ENCODE assay signal across 9 mouse cellular contexts in the genomic region with DNA sequence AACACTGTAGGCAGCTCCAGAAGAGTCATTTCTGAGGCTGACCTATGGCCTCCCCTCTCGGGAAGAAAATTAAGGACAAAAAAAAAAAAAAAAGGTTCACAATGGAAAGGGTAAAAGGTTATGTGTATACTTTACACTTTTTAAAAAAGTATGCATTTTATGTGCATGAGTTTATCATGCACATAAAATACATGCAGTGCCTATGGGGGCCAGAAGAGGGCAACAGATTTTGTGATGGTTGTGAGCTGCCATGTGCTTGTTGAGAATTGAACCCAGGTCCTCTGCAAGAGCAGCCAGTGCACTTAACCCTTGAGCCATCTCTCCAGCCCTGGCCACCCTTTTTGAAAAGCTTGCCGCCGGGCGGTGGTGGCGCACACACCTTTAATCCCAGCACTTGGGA. TPM values are rescaled to one million over a fixed set of nuclear protein-coding genes. Genes with fewer than 3 reads are reported as not detected.
DNase-seq lines count a peak whose midpoint lies in the region; ATAC-seq lines count a peak whose summit lies in the region.
"Had no signal": no experiment of that assay in that cellular context is flagged by ENCODE, and none has a peak within 500 bp of the region (broad histone marks: within the 10 kb centered on the region; RNA-seq: fewer than 3 reads in every experiment).

No protein-coding gene starts in this region.

- H3K4me3 ChIP-seq in heart, embryonic 14.5 days (ENCODE audit: control insufficient read depth in 1 of 2, insufficient read depth in 1 of 2, low read depth in 1 of 2, low read length in 2 of 2), result no peak overlapping the region

- H3K4me1 ChIP-seq in heart, embryonic 14.5 days (ENCODE audit: control insufficient read depth in 2 of 2, insufficient read depth in 2 of 2, low read length in 2 of 2), result peaks cover 0 to 7% of the 10 kb centered on the region in 2 experiments; a peak in 2 of 4 replicates

- H3K36me3 ChIP-seq in heart, embryonic 14.5 days (ENCODE audit: control insufficient read depth, insufficient read depth, low read length), result no peaks in the 10 kb centered on the region

- no peaks in the 10 kb centered on the region for H3K9me3 ChIP-seq in heart, embryonic 14.5 days (ENCODE audit: control insufficient read depth, low read length)

- H3K9ac ChIP-seq in heart, embryonic 14.5 days (ENCODE audit: low read length), result 0 out of 2 replicates have a peak overlapping the region, but pooled peaks have one; percentile 63

- peaks cover 57% of the 10 kb centered on the region for H3K27me3 ChIP-seq in heart, embryonic 14.5 days (ENCODE audit: control insufficient read depth, insufficient read depth, low read length)

- H3K27ac ChIP-seq in heart, embryonic 14.5 days (replicated peaks in 1 of 2; ENCODE audit: control insufficient read depth in 1 of 2, insufficient read depth in 1 of 2, low read depth in 2 of 2, low read length in 2 of 2), result no peak overlapping the region

- WGBS in heart, embryonic 14.5 days, result 57% methylated on average over 5 of the region's 5 CpGs

- peak overlapping the region; percentile 83 for H3K4me2 ChIP-seq in heart, embryonic 14.5 days (ENCODE audit: low read length)

- no peak for ATAC-seq in heart, embryonic 14.5 days (ENCODE audit: insufficient number of reproducible peaks, insufficient read depth, low FRiP score, low read depth)

- DNase-seq in heart, adult 9 months (ENCODE audit: low spot score in 2 of 2), result no peak
- DNase-seq in 416B (ENCODE audit: low read depth) (peak; percentile 50), ZHBTc4 (ENCODE audit: low read depth, low spot score) (peak; percentile 76)
- peak; percentile 45 for DNase-seq in lung, postnatal 36 days
- no peak for DNase-seq in right cerebral cortex, postnatal 4 days
- DNase-seq in spleen, adult 18-20 months, result no peak
- no peak for DNase-seq in layer of hippocampus, postnatal 14 days (ENCODE audit: low spot score in 2 of 2)
- DNase-seq: heart, adult 18-20 months had no signal

RNA-seq across cellular contexts. Expression of a gene that starts 3.6 kb away (rescaled TPM):
- not detected in 2 replicates for polyA plus RNA-seq in heart, embryonic 14.5 days (2014; fragmentation: Nextera tagmentation; extraction: Ambion mirVana)
- 1 to 10 TPM in 1 of 2 experiments, under 1 TPM in 1; 0.60 to 1.4 TPM for total RNA-seq in layer of hippocampus, postnatal 14 days (2021)
- total RNA-seq: heart, adult 18-20 months had no signal

RNA-seq across cellular contexts. Expression of a gene that starts 11.3 kb away (rescaled TPM):
- not detected in 2 replicates for polyA plus RNA-seq in heart, embryonic 14.5 days (2014; fragmentation: Nextera tagmentation; extraction: Ambion mirVana)
- total RNA-seq in layer of hippocampus, postnatal 14 days (2021), result not detected
- total RNA-seq: heart, adult 18-20 months had no signal

RNA-seq across cellular contexts. Expression of a gene that starts 39.4 kb away (rescaled TPM):
- 29.5 and 33.4 TPM in 2 replicates for polyA plus RNA-seq in heart, embryonic 14.5 days (2014; fragmentation: Nextera tagmentation; extraction: Ambion mirVana)
- total RNA-seq in layer of hippocampus, postnatal 14 days (2021), result 10 to 100 TPM; 27.2 to 30.7 TPM

RNA-seq across cellular contexts. Expression of a gene that starts 40.5 kb away (rescaled TPM):
- 21.9 and 23.3 TPM in 2 replicates for polyA plus RNA-seq in heart, embryonic 14.5 days (2014; fragmentation: Nextera tagmentation; extraction: Ambion mirVana)
- total RNA-seq in layer of hippocampus, postnatal 14 days (2021), result 10 to 100 TPM; 49.0 to 56.9 TPM

RNA-seq across cellular contexts. Expression of a gene that starts 54.6 kb away (rescaled TPM):
- 7.8 and 9.5 TPM in 2 replicates for polyA plus RNA-seq in heart, embryonic 14.5 days (2014; fragmentation: Nextera tagmentation; extraction: Ambion mirVana)
- total RNA-seq in layer of hippocampus, postnatal 14 days (2021), result 10 to 100 TPM; 88.9 to 89.8 TPM

Comparison
In these comparisons a context has a peak if more than half of its experiments do, and no peak if none do; other contexts are left out.
1. DNase-seq: peak in 416B (single experiment), ZHBTc4 (single experiment) and lung, postnatal 36 days (single experiment); none in heart, adult 9 months (0 of 2), right cerebral cortex, postnatal 4 days (single experiment), spleen, adult 18-20 months (0 of 2) and layer of hippocampus, postnatal 14 days (0 of 2).